Mouse (Mus musculus) hindbrain, embryonic 15.5 days (tissue): ENCODE results near the gene Dhx34. TPM values are rescaled to one million over a fixed set of nuclear protein-coding genes. Genes with fewer than 3 reads are reported as not detected.

Source experiments
- ATAC-seq: fragments of 200-750 bp; cut with Nextera tagmentation; 2 replicates; pipeline ENCODE4 v1.8.0; 2017; ENCODE audit warnings: low read depth, moderate number of reproducible peaks, moderate TSS enrichment; ENCODE audit not compliant: low FRiP score
- H3K27ac ChIP-seq: fragments of 300-500 bp; sonication (generic); replicated peaks from 2 replicates; pipeline ENCODE4 v1.5.1; 2015; ENCODE audit warnings: mild to moderate bottlenecking, inconsistent platforms
- H3K27me3 ChIP-seq: fragments of 300-500 bp; sonication (generic); 2 replicates; pipeline ENCODE4 v1.6.1; 2015; ENCODE audit warnings: control low read depth, inconsistent platforms
- H3K36me3 ChIP-seq: fragments of 300-500 bp; sonication (generic); 2 replicates; pipeline ENCODE4 v1.6.1; 2015; ENCODE audit warnings: control low read depth, inconsistent platforms
- H3K4me1 ChIP-seq: fragments of 300-500 bp; sonication (generic); replicated peaks from 2 replicates; pipeline ENCODE4 v1.6.1; 2015; ENCODE audit warnings: control low read depth, inconsistent platforms
- H3K4me2 ChIP-seq: fragments of 300-500 bp; sonication (generic); 2 replicates; pipeline ENCODE4 v1.6.1; 2015; ENCODE audit warnings: moderate library complexity, mild to moderate bottlenecking, inconsistent platforms
- H3K4me3 ChIP-seq: fragments of 300-500 bp; sonication (generic); 2 replicates; pipeline ENCODE4 v1.5.1; 2015; ENCODE audit warnings: mild to moderate bottlenecking, inconsistent platforms
- H3K9ac ChIP-seq: fragments of 300-500 bp; sonication (generic); 2 replicates; pipeline ENCODE4 v1.6.1; 2015; ENCODE audit warnings: inconsistent platforms
- H3K9me3 ChIP-seq: fragments of 300-500 bp; sonication (generic); 2 replicates; pipeline ENCODE4 v1.6.1; 2016; ENCODE audit warnings: control low read depth, inconsistent platforms
- WGBS: fragments of 180-500 bp; shearing (Covaris S2); methylation state at CpG from one replicate; pipeline ENCODE4 v1.1.7; 2015; 5-methylcytosine and 5-hydroxymethylcytosine counted together
- polyA plus RNA-seq: library from polyadenylated mRNA; unstranded; fragments of >200 nt; fragmentation: Nextera tagmentation; extraction: Ambion mirVana; gene quantifications from 2 replicates; pipeline ENCODE4 v1.2.1, GENCODE M21; 2015

Dhx34 gene
- polyA plus RNA-seq, 1 experiment from 2014 or later, result 11.1 TPM

DNA sequence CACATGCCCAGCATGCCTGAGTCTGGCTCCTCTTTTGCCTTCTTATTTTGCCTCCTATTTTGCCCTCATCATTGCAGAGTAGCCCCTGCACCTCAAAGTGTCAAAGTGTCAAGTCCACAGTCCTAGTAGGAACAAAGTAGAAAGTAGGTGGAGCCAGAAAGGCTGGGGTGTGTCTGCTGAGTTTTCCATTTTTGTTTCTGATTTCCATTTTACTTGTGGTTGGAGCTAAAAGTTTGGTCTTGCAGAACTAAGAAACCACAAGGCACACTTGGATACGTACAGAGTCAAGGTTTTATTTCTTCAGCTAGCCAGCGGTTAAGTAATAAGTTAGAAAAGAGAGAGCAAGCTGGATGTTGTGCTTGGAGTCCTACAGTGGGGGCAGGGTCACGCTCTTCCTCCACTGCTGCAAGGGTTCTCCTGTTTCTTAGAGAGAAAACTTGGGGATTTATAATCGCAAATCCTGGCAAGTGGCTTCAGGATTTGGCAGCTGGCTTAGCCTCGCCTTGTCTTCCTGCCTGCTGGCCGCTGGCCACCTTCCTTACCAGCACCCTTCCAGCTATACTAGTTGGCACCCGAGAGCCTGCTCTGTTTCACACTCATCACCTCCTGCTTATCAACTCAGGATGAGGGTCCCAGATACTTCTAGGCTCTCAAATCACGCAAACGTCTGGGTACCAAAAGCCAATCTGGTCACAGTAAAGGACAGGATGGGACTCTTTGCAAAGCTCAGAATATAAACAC, 66.5 kb downstream of the Dhx34 start:
- no peaks in the 10 kb centered on the region for H3K27me3 ChIP-seq
- no peak overlapping the region for H3K4me3 ChIP-seq
- H3K9ac ChIP-seq, result no peak overlapping the region
- WGBS, result 77% methylated on average over 9 of the region's 9 CpGs
- no peaks in the 10 kb centered on the region for H3K9me3 ChIP-seq
- no peak for ATAC-seq
- H3K36me3 ChIP-seq, result no peaks in the 10 kb centered on the region
- 0 out of 2 replicates have a peak, but pooled peaks cover 8% of the 10 kb centered on the region for H3K4me1 ChIP-seq
- no peak overlapping the region for H3K27ac ChIP-seq
- no peak overlapping the region for H3K4me2 ChIP-seq

DNA sequence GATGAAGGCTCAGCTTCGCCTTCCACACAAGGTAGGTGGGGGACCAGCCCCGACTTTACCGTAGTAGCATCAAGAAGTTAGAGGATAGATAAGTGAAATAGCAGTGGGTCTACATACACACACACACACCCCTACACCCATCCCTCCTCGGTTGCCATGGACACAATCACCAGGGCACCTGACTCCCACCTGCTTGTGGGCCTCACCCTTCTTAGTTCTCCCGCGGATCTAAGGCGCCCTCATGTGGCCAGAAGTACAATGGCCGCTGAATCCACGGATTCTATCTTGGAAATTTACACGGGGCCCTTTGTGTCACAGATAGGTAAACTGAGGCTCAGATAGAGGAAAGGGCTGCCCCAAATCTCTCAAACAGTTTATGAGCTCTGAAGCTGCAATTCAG, 68.3 kb downstream of the Dhx34 start:
- no peaks in the 10 kb centered on the region for H3K9me3 ChIP-seq
- no peak overlapping the region for H3K9ac ChIP-seq
- peak; percentile 52; the same call in 1 of the 2 replicates for ATAC-seq
- H3K36me3 ChIP-seq, result no peaks in the 10 kb centered on the region
- H3K27ac ChIP-seq, result no peak overlapping the region
- no peaks in the 10 kb centered on the region for H3K27me3 ChIP-seq
- 17% methylated on average over 10 of the region's 10 CpGs for WGBS
- no peak overlapping the region for H3K4me3 ChIP-seq
- H3K4me1 ChIP-seq, result 0 out of 2 replicates have a peak, but pooled peaks cover 2% of the 10 kb centered on the region
- no peak overlapping the region for H3K4me2 ChIP-seq

DNA sequence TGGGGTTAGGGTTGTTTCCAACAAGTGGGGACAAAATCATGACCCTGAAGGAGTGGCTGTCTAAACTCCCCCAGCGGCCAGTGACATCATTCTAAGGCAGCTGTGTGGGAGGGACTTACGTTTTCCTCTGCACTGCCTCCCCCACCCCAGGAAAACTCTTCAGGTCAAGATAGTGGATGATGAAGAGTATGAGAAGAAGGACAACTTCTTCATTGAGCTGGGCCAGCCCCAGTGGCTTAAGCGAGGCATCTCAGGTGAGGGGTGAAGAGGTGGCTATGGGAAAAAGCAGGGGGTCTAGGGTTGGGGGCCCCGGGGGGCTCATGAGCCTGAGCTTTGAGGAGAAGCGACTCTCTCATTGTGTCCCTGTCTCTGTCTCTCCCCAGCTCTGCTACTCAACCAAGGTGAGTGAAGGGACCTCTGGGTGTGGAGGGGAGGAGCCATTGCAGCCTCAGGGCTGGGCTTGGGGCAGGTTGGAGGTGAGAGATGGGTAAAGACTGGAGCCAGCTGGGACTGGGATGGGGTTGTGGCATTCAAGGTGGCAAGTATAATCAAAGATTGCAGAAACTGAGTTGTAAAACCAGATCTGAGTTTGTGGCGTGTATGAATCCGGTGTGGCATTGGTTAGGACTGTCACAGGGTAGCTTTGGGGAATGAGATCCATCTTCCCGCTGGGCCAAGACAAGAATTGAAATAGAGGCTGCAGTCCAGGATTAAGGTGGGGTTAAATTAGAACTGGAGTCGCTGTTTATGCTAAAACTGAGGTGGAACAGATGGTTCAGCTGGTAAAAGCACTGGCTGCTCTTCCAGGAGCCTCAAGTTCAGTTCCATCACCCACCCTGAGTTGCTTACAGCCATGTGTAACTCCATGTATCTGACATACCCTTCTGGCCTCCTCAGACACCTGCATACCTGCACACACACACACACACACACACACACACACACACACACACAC, 71.4 kb downstream of the Dhx34 start:
- Histone ChIP-seq H3K9ac (no peak overlapping the region), H3K9me3 (no peaks in the 10 kb centered on the region), H3K4me2 (no peak overlapping the region), H3K4me3 (no peak overlapping the region), H3K27ac (no peak overlapping the region), H3K27me3 (no peaks in the 10 kb centered on the region), H3K36me3 (no peaks in the 10 kb centered on the region), H3K4me1 (0 out of 2 replicates have a peak, but pooled peaks cover 4% of the 10 kb centered on the region)
- ATAC-seq, result no peak
- 82% methylated on average over 9 of the region's 9 CpGs for WGBS

DNA sequence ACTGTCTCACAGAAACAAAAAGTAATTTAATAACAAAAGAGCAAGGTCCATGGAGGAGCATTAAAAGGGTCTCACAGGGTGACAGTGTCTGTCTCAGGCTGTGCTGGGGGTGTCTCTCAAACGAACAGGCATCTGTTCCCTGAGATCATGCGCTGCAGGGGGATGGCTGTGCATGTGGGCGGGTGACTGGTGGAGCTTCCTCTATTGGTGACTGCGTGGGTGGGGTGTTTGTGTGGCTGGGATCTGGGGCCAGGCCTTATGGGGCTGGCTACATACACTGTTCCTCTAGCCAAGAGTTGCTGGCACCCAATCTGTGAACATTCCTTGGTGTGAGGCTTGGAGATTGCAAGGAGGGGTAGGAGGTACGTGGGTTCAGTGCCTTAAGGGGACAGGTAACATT, 72.6 kb downstream of the Dhx34 start:
- no peaks in the 10 kb centered on the region for H3K36me3 ChIP-seq
- 0 out of 2 replicates have a peak, but pooled peaks cover 4% of the 10 kb centered on the region for H3K4me1 ChIP-seq
- 0 out of 2 replicates have a peak, but pooled peaks have one; percentile 10 for ATAC-seq
- H3K27me3 ChIP-seq, result no peaks in the 10 kb centered on the region
- H3K9ac ChIP-seq, result no peak overlapping the region
- WGBS, result 56% methylated on average over 5 of the region's 5 CpGs
- no peak overlapping the region for H3K4me2 ChIP-seq
- H3K9me3 ChIP-seq, result no peaks in the 10 kb centered on the region
- H3K27ac ChIP-seq, result no peak overlapping the region
- H3K4me3 ChIP-seq, result no peak overlapping the region

DNA sequence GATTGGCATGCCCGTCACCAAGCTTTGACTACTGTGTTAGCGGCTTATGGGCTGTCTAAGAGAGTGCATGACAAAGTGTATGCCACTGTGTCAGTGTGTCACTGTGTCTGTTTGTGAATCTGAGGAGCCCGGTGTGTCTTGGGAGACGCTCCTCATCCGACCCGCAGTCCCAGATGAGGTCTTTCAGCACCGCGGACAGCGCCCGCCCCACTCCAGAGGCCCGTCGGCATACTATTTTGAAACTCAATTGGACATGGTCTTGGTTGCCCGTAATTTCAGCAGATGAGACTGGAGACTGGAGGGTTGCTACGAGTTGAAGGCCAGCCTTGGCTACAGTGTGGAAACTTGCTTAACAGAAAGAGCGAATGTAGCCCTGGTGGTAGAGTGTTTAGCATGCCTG, 74.2 kb downstream of the Dhx34 start:
- 21% methylated on average over 15 of the region's 15 CpGs for WGBS
- H3K36me3 ChIP-seq, result no peaks in the 10 kb centered on the region
- ATAC-seq, result no peak

More for the DNA sequence above, 74.2 kb downstream of the Dhx34 start:
- Histone ChIP-seq H3K4me3 (no peak overlapping the region), H3K9me3 (no peaks in the 10 kb centered on the region), H3K27me3 (no peaks in the 10 kb centered on the region), H3K27ac (no peak overlapping the region), H3K9ac (no peak overlapping the region), H3K4me2 (no peak overlapping the region), H3K4me1 (0 out of 2 replicates have a peak, but pooled peaks cover 4% of the 10 kb centered on the region)

Other genes with a start within 250 kb of the Dhx34 start
- 7.5 and 8.7 TPM in 2 replicates for gene Bicra, start 174.1 kb downstream of the Dhx34 start, polyA plus RNA-seq
- gene Zfp541, start 160.2 kb downstream of the Dhx34 start, polyA plus RNA-seq, result 0.06 and 0.26 TPM in 2 replicates
- gene Napa, start 123.6 kb downstream of the Dhx34 start, polyA plus RNA-seq, result 218 and 239 TPM in 2 replicates
- gene Kptn, start 102.1 kb downstream of the Dhx34 start, polyA plus RNA-seq, result 45.3 and 53.5 TPM in 2 replicates
- gene Slc8a2, start 92.2 kb downstream of the Dhx34 start, polyA plus RNA-seq, result 1.1 TPM in 2 replicates
- gene Meis3, start 46.9 kb downstream of the Dhx34 start, polyA plus RNA-seq, result 120 and 134 TPM in 2 replicates
- gene C5ar2, start 22.1 kb upstream of the Dhx34 start, polyA plus RNA-seq, result 0.10 and 0.14 TPM in 2 replicates
- gene C5ar1, start 37.5 kb upstream of the Dhx34 start, polyA plus RNA-seq, result 2.2 and 2.7 TPM in 2 replicates
- gene Inafm1, start 51.6 kb upstream of the Dhx34 start, polyA plus RNA-seq, result 52.2 and 58.4 TPM in 2 replicates
- 29.3 and 29.6 TPM in 2 replicates for gene Ccdc9, start 64.8 kb upstream of the Dhx34 start, polyA plus RNA-seq
- gene Bbc3, start 86.4 kb upstream of the Dhx34 start, polyA plus RNA-seq, result 28.9 and 31.7 TPM in 2 replicates
- 251 and 261 TPM in 2 replicates for gene Sae1, start 165.8 kb upstream of the Dhx34 start, polyA plus RNA-seq
- 17.5 and 17.6 TPM in 2 replicates for gene Zc3h4, start 178.9 kb upstream of the Dhx34 start, polyA plus RNA-seq
- 67.8 and 75.6 TPM in 2 replicates for gene Tmem160, start 230.7 kb upstream of the Dhx34 start, polyA plus RNA-seq